Mouse (Mus musculus) forebrain, embryonic 14.5 days (tissue): ENCODE measurements around the gene Slf2. TPM values are rescaled to one million over a fixed set of nuclear protein-coding genes. Genes with fewer than 3 reads are reported as not detected.
A peak's percentile ranks its signal among the peaks of the same experiment; 100 is the strongest.

Source experiments
- ATAC-seq: fragments of 200-750 bp; cut with Nextera tagmentation; 2 replicates; pipeline ENCODE4 v1.8.0; 2017; ENCODE audit warnings: mild to moderate bottlenecking, moderate library complexity
- DNase-seq: peaks from one replicate; pipeline ENCODE4 v3.0.0-alpha.2; 2015; ENCODE audit warnings: low spot score
- H3K27ac ChIP-seq: fragments of 300-500 bp; sonication (generic); 2 replicates; pipeline ENCODE4 v1.5.1; 2014; ENCODE audit warnings: low read depth, mild to moderate bottlenecking, control low read depth, low read length, moderate library complexity
- H3K27me3 ChIP-seq: fragments of 300-500 bp; sonication (generic); replicated peaks from 2 replicates; pipeline ENCODE4 v1.6.1; 2014; ENCODE audit warnings: low read length, control low read depth, mixed read lengths; ENCODE audit not compliant: control insufficient read depth, insufficient read depth
- H3K36me3 ChIP-seq: fragments of 300-500 bp; sonication (generic); 2 replicates; pipeline ENCODE4 v1.6.1; 2014; ENCODE audit warnings: low read length, control low read depth; ENCODE audit not compliant: control insufficient read depth, insufficient read depth
- H3K4me1 ChIP-seq: fragments of 300-500 bp; sonication (generic); 2 replicates; pipeline ENCODE4 v1.6.1; 2014; ENCODE audit warnings: antibody characterized with exemption, low read length, control low read depth; ENCODE audit not compliant: control insufficient read depth, insufficient read depth
- H3K4me2 ChIP-seq: fragments of 300-500 bp; sonication (generic); 2 replicates; pipeline ENCODE4 v1.6.1; 2014; ENCODE audit warnings: mild to moderate bottlenecking, control low read depth, low read length
- H3K4me3 ChIP-seq: fragments of 300-500 bp; sonication (generic); 2 replicates; pipeline ENCODE4 v1.5.1; 2014; ENCODE audit warnings: low read depth, low read length, control low read depth
- H3K9ac ChIP-seq: fragments of 300-500 bp; sonication (generic); 2 replicates; pipeline ENCODE4 v1.6.1; 2014; ENCODE audit warnings: mild to moderate bottlenecking, low read length, control low read depth, moderate library complexity
- H3K9me3 ChIP-seq: fragments of 300-500 bp; sonication (generic); replicated peaks from 2 replicates; pipeline ENCODE4 v1.6.1; 2016; ENCODE audit warnings: low read length, control low read depth, mixed read lengths; ENCODE audit not compliant: control insufficient read depth
- WGBS: fragments of 180-500 bp; shearing (Covaris S2); extraction: QIAGEN DNeasy Blood & Tissue Kit; methylation state at CpG from one replicate; pipeline ENCODE4 v1.1.7; 2014; 5-methylcytosine and 5-hydroxymethylcytosine counted together
- polyA plus RNA-seq: library from polyadenylated mRNA; unstranded; fragments of >200 nt; fragmentation: Nextera tagmentation; extraction: Ambion mirVana; gene quantifications from 2 replicates; pipeline ENCODE4 v1.2.1, GENCODE M21; 2014

Slf2 gene
- polyA plus RNA-seq, 1 experiment from 2014 or later = 22.9 TPM

DNA sequence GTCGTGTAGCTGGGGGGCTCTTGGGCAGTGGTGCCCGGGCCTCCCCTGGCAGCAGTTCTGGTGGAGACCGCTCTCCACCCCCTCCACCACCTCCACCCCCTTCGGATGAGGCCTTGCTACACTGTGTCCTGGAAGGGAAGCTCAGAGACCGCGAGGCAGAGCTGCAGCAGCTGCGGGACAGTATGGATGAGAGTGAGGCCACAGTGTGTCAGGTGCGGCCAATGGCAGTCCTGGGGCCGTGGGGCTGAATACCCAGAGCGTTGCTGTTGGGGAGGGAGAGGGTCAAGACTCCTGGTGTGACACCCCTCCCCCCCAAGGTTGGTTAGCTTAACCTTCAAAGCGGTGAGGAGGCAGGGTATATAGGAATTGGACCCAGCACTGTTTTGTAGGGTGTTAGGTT, 93.0 kb downstream of the Slf2 start:
- no peak overlapping the region for H3K4me2 ChIP-seq
- 84% methylated on average over 11 of the region's 11 CpGs for WGBS
- ATAC-seq (no peak), DNase-seq (no peak)
- H3K4me1 ChIP-seq = peaks cover 9% of the 10 kb centered on the region
- H3K9me3 ChIP-seq = no peaks in the 10 kb centered on the region
- no peaks in the 10 kb centered on the region for H3K27me3 ChIP-seq
- H3K4me3 ChIP-seq = no peak overlapping the region
- peaks cover 66% of the 10 kb centered on the region for H3K36me3 ChIP-seq
- H3K27ac ChIP-seq = no peak overlapping the region
- no peak overlapping the region for H3K9ac ChIP-seq

- DNase-seq (no peak), ATAC-seq (no peak)
- H3K27ac ChIP-seq = no peak overlapping the region
- H3K4me2 ChIP-seq = no peak overlapping the region
- 91% methylated on average over 20 of the region's 20 CpGs for WGBS
- no peak overlapping the region for H3K9ac ChIP-seq
- 0 out of 2 replicates have a peak, but pooled peaks cover 5% of the 10 kb centered on the region for H3K4me1 ChIP-seq
- no peaks in the 10 kb centered on the region for H3K9me3 ChIP-seq
- H3K36me3 ChIP-seq = peaks cover 66% of the 10 kb centered on the region
- H3K4me3 ChIP-seq = no peak overlapping the region
- H3K27me3 ChIP-seq = no peaks in the 10 kb centered on the region
Measured at GRCm38 (mm10) chr19:45024775-45025174, 93.8 kb downstream of the Slf2 start.

GRCm38 (mm10) chr19:45025937-45026568, 95.1 kb downstream of the Slf2 start:
- H3K36me3 ChIP-seq = peaks cover 66% of the 10 kb centered on the region
- no peaks in the 10 kb centered on the region for H3K9me3 ChIP-seq
- H3K9ac ChIP-seq = no peak overlapping the region
- no peaks in the 10 kb centered on the region for H3K4me1 ChIP-seq
- DNase-seq (no peak), ATAC-seq (no peak)
- WGBS = 90% methylated on average over 37 of the region's 37 CpGs
- no peak overlapping the region for H3K27ac ChIP-seq
- no peaks in the 10 kb centered on the region for H3K27me3 ChIP-seq
- no peak overlapping the region for H3K4me2 ChIP-seq
- no peak overlapping the region for H3K4me3 ChIP-seq

DNA sequence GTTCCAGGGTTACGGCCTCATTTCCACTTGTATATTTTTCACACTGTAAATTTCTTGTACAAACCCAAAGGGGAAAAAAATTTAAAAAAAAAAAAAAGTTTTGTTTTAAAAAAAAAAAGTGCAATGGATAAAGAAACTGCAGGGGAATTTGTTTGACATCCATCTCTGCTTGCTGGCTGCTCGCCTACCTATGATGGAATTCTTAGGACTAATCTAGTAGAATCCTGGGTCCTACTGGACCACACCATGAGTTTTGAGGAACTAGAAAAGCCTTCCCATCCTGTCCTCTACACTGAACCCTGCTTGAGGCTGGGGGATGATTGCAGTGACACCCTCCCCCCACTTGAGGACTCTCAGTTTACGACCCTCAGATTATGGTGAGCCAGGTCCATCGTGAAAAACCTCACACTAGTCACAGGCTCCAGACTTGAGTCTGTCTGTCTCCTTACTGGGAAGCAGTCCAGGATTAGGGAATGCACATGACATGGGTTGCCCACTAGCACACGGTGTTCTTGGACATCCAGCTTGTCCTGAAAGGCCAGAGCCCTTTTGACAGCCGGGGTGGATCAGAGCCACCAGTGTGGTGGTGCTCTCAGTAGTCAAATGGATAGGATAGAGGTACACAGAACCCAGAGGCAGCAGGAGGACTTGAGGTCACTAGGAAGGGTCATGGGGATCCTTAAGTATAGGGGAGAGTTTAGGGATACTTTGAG, 96.2 kb downstream of the Slf2 start:
- Histone ChIP-seq H3K27me3 (no peaks in the 10 kb centered on the region), H3K4me3 (no peak overlapping the region), H3K36me3 (peaks cover 57% of the 10 kb centered on the region), H3K4me2 (no peak overlapping the region), H3K27ac (no peak overlapping the region), H3K9ac (no peak overlapping the region; the same call in 1 of the 2 replicates), H3K4me1 (no peaks in the 10 kb centered on the region), H3K9me3 (no peaks in the 10 kb centered on the region)
- ATAC-seq (no peak), DNase-seq (no peak)
- 89% methylated on average over 6 of the region's 6 CpGs for WGBS

- Histone ChIP-seq H3K4me1 (no peaks in the 10 kb centered on the region), H3K36me3 (peaks cover 50% of the 10 kb centered on the region), H3K27me3 (no peaks in the 10 kb centered on the region)
Measured at GRCm38 (mm10) chr19:45027848-45028247, 96.9 kb downstream of the Slf2 start.

GRCm38 (mm10) chr19:45028746-45029145, 97.8 kb downstream of the Slf2 start:
- ATAC-seq = no peak
- WGBS = 61% methylated on average over 19 of the region's 19 CpGs
- no peak for DNase-seq
- Histone ChIP-seq H3K4me1 (no peaks in the 10 kb centered on the region), H3K9me3 (no peaks in the 10 kb centered on the region), H3K4me2 (no peak overlapping the region), H3K27ac (no peak overlapping the region), H3K36me3 (peaks cover 45% of the 10 kb centered on the region), H3K27me3 (no peaks in the 10 kb centered on the region), H3K4me3 (no peak overlapping the region), H3K9ac (no peak overlapping the region)

More at GRCm38 (mm10) chr19:45027848-45028247, 96.9 kb downstream of the Slf2 start:
- DNase-seq = no peak
- Histone ChIP-seq H3K27ac (no peak overlapping the region), H3K4me3 (no peak overlapping the region), H3K9ac (no peak overlapping the region), H3K9me3 (no peaks in the 10 kb centered on the region), H3K4me2 (no peak overlapping the region)
- 83% methylated on average over 6 of the region's 6 CpGs for WGBS
- ATAC-seq = no peak

GRCm38 (mm10) chr19:45029571-45029970, 98.6 kb downstream of the Slf2 start:
- H3K27ac ChIP-seq = no peak overlapping the region
- DNase-seq (no peak), ATAC-seq (no peak)
- H3K4me1 ChIP-seq = no peaks in the 10 kb centered on the region
- H3K9ac ChIP-seq = no peak overlapping the region
- no peak overlapping the region for H3K4me2 ChIP-seq
- H3K4me3 ChIP-seq = no peak overlapping the region
- H3K36me3 ChIP-seq = peaks cover 39% of the 10 kb centered on the region
- no peaks in the 10 kb centered on the region for H3K27me3 ChIP-seq
- H3K9me3 ChIP-seq = no peaks in the 10 kb centered on the region
- 58% methylated on average over 9 of the region's 9 CpGs for WGBS

GRCm38 (mm10) chr19:45030111-45030510, 99.2 kb downstream of the Slf2 start:
- peaks cover 34% of the 10 kb centered on the region for H3K36me3 ChIP-seq
- ATAC-seq = peak; percentile 24
- no peak overlapping the region for H3K27ac ChIP-seq
- no peaks in the 10 kb centered on the region for H3K9me3 ChIP-seq
- no peaks in the 10 kb centered on the region for H3K27me3 ChIP-seq
- no peaks in the 10 kb centered on the region for H3K4me1 ChIP-seq
- peak; percentile 42 for DNase-seq
- 47% methylated on average over 8 of the region's 8 CpGs for WGBS
- no peak overlapping the region for H3K4me3 ChIP-seq
- H3K4me2 ChIP-seq = no peak overlapping the region
- no peak overlapping the region for H3K9ac ChIP-seq
